Mouse (Mus musculus) kidney, adult 18-20 months (tissue): ENCODE data around the gene Cchcr1.
A peak's percentile ranks its signal among the peaks of the same experiment; 100 is the strongest.
"Not testable (repeated sequence)": the region's sequence is repeated elsewhere in the genome, so short reads cannot be mapped to it uniquely, and the experiment has no call there.

Experiments used
- DNase-seq: peaks from one replicate; pipeline ENCODE4 v3.0.0; 2021

The Cchcr1 gene

DNA sequence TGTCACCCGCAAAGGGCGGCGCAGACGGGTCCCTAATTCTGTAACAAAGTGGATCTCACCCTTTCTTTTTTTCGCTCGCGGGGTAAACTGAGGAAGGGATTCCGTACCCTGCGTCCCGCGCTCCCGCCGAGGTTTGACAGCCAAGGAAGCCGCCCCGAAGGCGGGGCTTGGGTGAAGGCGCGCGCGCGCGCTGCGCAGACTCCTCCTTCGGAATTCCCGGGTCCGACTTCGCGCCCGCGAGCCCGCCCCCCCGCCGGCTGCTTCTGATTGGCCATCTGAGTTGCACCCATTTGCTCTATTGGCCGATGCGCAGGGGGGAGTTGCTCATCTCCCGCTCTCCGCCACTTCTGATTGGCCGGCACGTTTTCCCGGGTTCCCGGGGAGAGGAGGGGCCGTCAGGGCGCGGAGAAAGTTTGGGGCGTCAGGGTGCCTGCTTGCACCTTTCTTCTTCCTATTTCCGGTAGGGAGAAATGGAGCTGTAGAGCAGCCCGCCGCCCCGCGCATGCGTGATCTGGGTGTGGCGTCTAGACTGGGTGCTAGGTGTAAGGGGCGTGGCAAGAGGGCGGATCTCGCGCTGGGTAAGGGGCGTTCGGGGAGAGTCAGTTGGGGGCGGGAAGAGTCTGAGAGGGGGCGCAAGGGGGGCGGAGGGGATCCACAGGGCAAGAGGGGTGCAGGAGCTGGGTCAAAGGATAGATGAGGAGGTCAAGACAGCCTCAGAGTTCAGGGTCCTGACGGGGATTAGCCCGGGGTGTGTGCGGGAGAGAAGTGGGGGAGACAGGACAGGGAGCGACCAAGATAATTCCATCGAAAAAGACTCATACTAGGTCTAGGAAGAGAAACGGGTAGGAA lies at the start of gene Cchcr1, which contains the start of gene Tcf19:
Gene Cchcr1, plus strand, starts transcription at position 449 of the 849 bp plus-strand sequence.
Gene Tcf19, minus strand, starts transcription at position 173 of the 849 bp plus-strand sequence.
- peak; percentile 95 for DNase-seq

DNA sequence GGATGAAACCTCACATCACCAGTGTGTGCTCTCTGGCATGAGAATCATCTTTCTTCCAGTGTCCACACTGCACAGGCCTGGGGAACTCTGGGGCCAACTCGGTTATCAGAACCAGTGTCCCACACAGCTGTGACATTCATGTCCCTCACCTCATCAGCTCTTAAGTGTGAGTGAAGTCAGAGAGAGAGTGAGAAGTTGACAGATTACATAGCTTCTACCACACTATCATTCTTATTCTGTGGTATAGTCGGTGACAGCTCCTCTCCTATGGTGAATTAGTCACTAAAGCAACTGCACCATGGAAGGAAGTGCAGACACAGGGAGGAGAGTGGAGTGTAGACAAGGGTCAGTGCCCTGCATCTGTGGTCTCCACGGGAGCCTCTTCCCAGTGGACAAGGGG lies 48.0 kb upstream of the Cchcr1 start:
- DNase-seq, result not testable (repeated sequence)

DNA sequence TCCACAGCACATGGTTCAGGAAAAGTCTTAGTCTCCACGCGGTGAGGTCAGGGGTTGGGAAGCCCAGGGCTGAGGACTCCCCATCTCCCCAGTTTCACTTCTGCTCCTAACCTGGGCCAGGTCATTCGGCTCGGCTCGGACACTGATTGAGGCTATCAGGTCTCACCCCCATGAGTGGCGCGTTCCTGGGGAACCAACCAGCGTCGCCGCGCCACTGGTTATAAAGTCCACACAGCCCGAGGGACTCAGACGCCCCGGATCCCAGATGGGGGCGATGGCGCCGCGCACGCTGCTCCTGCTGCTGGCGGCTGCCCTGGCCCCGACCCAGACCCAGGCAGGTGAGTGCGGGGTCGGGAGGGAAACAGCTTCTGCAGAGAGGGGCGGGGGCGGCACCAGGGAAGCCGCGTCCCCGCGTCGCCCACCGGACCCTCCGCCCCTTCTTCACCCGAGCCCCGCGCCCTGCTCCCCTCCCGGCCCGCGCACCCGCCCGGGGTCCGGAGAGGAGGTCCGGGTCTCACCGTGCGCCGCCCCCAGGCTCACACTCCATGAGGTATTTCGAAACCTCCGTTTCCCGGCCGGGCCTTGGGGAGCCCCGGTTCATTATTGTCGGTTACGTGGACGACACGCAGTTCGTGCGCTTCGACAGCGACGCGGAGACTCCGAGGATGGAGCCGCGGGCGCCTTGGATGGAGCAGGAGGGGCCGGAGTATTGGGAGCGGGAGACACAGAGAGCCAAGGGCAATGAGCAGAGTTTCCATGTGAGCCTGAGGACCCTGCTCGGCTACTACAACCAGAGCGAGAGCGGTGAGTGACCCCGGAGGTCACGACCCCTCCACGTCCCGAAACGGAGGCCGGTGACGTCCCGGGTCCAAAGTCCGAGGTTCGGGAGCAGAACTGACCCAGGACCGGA lies 46.8 kb upstream of the Cchcr1 start, which contains the start of gene H2-Q10:
Gene H2-Q10, plus strand, starts transcription at position 248 of the 910 bp plus-strand sequence.
- peak; percentile 27 for DNase-seq

DNA sequence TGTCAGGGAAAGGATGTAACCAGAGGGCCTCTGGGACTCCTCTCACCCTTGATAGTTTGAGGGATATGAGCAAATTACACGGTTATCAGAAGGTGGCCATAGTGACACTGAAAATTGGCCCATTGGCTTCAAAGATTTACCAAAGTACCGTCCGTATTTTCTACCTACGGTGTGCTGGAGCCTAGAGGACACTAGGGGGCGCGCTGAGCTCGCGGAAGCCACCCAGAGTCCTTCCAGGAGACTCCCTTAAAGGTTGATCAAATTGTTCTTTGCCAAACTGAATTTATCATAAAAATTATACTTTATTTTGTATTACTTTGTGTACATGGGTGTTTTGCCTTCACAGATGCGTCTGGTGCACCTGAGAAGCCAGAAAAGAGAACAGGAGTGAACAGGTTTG lies 32.8 kb upstream of the Cchcr1 start:
- peak; percentile 68 for DNase-seq

DNA sequence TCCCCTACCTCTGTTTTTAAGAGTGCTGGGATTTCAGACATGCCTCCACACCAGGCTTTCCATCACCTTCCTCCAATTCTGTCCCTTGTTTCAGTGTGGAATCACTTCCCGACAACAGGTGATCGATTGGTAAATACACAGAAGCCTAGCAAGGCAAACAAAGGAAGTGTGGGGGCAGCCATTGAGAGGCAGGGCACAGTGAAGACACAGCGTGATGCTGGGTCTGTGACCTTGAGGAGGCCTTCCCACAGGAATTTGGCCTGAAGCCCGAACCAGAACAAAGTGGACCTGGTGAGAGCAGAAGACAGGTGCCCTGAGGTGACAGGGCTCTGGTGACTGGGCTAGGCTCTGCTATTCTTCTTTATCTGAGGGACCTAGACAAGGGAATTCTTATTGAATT lies 31.2 kb upstream of the Cchcr1 start:
- no peak for DNase-seq

DNA sequence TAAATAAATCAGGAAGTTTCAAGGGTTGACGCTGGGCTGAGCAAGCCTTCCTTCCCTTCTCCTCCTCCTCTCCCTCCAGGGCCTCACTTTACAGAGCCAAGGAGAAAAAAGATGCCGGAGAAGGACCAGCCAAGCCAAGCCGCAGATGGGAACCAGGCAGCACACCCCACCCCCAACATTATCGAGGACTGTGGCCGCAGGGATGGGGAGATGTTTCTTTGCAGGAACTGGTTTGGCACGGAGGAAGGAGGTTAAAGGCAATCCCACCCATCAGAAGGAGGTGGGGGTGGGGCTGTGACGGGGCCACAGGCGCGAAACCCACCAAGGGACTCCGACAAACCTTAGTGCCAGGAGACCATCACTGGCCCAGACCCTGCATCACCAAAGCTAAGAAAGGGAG lies 30.2 kb upstream of the Cchcr1 start:
- no peak for DNase-seq

DNA sequence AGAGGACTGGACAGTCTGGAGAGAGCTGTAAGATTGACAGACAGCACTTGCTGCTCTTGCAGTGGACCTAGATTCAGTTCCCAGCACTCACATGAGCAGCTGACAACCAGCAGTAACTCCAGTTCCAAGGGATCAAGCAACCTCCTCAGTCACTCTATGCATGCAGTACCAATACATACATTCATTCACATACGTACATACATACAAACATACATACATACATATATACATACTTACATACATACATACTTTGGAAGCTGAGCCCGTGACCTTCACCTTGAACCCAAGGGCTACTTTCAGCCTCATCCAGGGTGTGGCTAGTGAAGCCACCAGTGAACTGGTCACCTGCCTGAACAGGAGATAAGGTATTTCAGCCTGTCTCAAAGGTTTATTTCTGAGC lies 28.9 kb upstream of the Cchcr1 start:
- no peak for DNase-seq

DNA sequence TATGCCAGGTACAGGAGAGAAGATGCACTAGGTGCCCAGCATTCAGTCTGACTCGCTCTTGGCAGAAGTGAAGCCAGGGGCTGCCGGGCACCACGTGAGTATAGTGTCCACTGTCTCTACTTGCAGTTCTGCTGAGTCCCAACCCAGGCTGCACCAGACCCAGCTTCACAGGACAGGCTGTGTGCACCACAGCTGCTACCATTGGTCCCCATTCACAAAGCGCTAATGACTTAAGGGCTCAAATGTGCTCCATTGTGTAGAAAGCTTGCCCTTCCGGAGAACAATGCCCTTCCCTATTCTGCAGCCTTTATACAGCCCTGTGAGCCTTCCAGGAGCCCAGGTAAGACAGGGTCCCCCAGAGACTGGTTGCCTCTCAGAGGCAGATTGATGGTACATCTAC lies 26.6 kb upstream of the Cchcr1 start:
- DNase-seq, result no peak

DNA sequence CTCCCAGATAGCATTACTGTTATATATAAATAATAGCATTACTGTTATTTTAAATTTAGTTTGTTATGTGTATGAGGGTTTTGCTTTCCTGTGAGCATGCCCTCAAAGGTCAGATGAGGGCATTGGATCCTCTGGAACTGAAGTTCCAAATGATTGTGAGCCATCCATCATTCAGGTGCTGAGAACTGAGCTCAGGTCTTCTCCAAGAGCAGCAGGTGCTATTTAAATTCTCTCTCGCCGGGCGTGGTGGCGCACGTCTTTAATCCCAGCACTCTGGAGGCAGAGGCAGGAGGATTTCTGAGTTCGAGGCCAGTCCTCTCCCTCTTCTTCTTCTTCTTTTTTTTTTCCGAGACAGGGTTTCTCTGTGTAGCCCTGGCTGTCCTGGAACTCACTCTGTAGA lies 19.8 kb upstream of the Cchcr1 start:
- no peak for DNase-seq

DNA sequence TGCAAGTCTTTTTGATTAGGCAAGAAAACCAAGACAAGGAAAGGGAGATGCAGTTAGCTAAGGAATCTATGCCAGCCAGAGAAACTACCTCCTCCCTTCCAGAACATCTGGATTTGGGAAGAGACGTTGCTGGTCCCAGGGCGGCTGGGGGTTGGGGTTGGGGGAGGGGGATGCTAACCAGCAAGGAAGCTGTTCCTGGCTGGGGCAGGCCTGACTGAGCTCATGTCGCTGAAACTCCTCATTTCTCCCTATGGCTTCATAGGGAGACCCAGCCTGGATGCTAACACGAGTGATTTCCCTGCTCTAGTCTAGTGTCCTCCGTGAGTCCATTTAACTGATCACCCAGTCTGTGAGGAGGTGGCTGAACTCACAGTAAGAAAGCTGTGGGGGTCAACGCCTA lies 14.7 kb upstream of the Cchcr1 start:
- no peak for DNase-seq

DNA sequence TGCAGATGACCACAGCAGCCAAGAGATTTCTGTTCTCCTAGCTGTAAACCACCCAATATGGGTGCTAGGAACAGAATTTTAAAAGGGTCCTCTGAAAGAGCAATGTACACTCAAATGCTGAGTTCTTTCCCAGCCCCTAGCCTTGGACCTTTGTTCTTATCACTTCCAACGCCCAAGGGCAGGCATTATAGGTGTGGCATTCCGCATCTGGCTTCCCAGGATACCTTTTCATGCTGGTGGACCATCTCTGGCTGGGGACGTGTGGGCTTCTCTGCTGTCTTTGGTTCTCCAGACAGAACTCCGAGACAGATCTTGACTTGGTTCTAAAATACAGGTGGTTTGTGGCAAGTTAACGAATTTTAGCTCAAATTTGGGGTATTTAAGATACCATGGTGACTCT lies 14.1 kb upstream of the Cchcr1 start:
- no peak for DNase-seq

DNA sequence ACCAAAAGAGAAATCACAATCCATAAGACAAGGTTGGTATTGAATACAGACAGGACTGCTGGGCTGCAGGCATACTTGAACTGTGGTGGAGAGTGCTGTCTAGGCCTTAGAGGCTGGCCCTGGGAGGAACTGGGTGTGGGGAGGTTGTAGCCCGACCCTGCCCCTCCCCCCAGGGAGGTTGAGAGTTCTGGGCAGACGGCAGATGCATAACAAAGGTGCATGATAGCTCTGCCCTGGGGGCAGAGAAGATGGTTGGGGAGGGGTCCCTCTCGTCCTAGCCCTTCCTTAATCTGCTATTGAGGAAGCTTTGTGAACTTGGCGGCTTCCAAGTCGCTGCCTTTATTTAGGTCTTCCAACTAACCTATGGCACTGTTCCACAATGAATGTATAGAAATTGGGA lies 13.1 kb upstream of the Cchcr1 start:
- no peak for DNase-seq

DNA sequence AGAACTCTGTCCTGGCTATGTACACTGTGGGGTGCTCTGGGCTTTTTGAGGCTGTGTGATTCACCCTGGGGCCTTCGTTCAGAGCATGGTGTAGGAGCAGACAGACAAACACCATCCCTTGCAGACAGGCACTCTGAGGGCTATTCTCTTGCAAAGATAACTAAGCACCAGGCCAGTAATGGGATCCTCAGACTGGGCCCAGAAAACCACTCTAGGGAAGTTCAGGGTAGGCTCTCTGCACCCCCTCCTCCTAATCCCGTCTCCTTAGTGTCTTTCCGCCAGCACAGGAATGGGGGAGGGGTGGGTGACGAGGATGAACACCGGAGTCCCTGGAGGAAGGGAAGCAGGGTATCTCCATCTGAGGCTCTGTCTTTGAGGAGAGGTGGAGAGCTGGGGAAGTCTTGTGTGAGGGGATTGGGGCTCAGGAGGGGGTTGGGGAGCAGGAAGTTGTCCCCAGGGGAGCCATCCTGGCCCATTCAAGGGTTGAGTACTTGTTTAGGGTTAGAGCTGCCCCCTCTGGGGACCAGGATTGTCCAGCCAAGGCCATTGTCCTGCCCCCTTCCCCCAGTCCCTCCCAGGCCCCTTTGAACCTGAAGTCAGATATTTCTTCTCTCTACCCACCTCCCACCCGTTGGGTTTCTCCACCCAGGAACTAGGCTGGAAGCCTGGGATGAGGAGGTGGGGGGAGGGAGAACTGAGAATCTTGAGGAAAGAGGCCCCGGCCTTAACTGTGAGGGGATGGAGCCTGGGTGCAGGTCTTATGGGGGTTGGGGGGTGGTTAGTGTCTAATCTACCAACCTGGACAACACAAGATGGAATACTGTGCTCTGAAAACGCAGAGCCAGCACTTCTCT lies 12.0 kb upstream of the Cchcr1 start:
- DNase-seq, result no peak

DNA sequence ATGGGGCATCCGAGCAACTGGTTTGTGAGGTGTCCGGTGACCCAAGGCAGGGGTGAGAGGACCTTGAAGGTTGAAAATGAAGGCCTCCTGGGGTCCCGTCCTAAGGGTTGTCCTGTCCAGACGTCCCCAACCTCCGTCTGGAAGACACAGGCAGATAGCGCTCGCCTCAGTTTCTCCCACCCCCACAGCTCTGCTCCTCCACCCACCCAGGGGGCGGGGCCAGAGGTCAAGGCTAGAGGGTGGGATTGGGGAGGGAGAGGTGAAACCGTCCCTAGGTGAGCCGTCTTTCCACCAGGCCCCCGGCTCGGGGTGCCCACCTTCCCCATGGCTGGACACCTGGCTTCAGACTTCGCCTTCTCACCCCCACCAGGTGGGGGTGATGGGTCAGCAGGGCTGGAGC lies 11.1 kb upstream of the Cchcr1 start, which contains the start of gene Pou5f1:
Gene Pou5f1, plus strand, starts transcription at position 243 of the 400 bp plus-strand sequence.
- DNase-seq, result no peak

DNA sequence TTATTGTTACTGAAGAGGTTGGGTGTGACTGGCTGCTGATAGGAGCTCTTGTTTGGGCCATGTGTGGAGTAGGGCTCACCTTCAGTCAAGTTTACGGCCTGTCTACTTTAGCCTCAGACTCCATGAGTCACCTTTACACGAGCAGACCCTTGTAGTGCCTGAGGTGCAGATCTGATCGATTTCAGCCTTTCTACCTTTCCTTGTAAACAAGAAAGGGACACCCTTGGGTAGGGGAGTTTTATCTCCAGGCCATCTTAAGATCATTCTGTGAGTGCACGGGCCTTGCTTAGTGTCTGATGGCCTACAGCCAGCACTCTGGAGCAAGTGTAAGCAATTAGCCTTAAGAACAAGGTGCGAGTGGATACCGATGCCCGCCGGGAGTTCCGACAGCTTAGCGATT lies 10.0 kb upstream of the Cchcr1 start:
- DNase-seq, result no peak

DNA sequence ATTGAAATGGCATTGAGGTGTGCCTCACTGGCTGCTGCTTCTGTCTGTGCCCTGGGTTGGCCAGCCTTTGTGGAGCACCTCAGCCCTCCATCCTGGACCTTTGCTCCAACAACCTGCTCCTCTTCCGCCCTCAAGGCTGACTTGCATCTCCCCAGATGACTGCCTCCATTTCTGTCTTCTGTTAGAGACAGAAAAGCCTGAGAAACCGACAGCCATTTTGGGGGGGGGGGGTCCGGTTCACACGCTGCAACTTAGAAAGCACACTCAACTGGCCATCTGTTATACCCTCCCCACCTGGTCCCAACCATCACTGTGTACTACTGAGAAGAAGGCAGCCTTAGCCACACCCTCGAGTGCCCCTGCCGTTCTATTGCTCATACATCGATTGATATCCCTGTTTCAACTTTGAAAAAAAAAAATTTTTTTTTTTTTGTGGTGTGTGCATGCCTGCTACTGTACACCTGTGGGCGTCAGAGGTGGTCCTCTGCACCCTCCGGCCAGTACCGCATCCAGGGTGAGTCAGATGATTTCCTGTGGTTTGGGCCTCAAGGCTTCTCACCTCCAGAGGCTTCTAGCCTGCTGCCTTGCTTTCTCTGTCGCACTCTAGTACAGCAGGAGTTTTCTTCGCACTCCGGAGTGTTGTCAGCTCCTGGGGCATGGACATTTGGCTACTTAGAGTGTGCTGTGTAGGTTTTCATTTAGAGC lies 9.2 kb upstream of the Cchcr1 start:
- no peak for DNase-seq

DNA sequence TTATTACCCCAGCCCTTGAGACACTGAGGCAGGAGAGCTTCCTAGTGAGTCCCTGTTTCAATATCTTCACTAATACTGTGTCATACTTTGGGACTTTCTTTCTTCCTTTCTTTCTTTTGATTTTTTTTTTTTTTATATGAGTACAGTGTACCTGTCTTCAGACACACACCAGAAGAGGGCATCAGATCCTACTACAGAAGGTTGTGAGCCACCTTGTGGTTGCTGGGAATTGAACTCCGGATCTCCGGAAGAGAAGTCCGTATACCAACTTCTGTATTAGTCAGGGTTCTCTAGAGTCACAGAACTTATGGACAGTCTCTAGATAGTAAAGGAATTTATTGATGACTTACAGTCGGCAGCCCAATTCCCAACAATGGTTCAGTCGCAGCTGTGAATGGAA lies 8.6 kb upstream of the Cchcr1 start:
- not testable (repeated sequence) for DNase-seq

DNA sequence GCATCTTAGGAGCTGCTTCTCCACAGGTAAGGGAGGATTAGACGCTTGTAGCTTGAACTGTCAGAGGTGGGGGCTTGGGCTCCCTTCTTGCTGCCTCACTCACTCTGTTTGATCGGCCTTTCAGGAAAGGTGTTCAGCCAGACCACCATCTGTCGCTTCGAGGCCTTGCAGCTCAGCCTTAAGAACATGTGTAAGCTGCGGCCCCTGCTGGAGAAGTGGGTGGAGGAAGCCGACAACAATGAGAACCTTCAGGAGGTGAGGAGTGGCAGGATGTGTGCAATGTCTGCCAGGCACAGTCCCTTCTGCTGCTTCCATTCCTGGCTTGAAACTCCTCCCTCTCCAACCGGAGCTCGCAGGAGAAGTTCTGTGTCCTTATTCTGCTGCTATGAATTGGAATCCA lies 7.6 kb upstream of the Cchcr1 start:
- no peak for DNase-seq

DNA sequence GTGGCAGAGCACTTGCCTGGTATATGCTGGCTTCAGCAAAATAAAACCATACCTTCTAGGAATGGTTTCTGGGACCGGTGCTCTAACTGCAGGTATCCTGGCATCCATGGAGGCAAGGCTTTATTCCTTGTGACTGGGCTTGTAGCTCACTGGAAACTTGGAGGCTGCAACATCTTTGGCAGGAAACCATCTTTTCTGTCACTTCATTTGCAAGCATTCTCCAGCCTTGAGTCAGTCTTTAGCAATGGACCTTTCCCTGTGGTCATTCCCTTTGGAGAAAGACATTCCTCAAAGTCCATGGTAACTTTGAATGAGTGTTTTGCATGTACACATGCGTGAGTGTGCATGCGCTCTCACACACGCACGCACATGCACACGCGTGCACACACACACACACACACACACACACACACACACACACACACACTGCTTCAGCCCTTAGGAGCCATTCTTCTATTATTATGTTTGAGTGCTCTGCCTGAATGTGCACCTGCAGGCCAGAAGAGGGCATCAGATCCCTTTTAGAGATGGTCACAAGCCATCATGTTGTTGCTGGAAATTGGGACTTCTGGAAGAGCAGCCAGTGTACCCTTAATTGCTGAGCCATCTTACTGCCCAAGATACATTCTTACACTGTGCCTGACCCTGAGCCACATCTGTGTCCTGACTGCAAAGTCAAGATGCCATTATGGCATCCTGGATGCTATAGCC lies 3.8 kb upstream of the Cchcr1 start:
- no peak for DNase-seq

DNA sequence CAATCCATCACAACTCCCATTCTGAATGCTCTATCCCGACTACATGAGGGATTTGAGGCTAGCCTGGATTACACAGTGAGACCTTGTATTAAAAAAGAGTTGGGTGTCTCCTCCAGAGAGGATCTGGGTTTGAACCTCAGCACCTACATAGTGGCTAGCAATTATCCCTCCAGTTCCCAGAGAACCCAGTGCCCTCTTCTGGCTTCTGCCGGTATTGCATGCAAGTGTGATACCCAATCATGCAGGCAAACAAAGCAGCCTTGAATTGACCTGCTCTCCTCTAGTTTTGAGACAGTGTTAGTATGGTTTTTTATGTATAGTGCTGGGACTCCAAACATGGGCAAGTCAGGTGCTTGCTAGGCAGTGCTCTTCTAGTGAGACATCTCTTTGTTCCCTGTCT lies 3.0 kb upstream of the Cchcr1 start:
- DNase-seq, result peak; percentile 83

DNA sequence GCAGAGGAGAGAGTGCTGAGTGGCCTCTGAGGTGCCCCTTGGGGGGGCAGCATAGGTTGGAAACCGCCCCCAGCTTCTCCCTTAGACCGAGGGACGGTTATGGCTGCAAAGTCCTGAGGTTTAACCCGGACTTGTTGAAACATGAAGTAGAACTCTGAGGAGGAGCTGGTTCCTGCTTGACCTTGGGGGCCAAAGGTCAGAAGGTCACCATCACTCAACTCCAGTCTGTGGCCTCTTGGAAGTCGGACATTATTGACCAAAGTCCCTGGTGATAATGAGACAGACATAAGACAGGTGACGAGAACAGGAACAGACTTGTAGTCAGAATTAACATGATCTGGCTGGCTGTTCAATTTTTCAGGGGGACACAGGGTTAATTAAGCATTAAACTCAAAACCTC lies 2.1 kb upstream of the Cchcr1 start:
- DNase-seq, result no peak
